Mouse (Mus musculus): ENCODE measurements around the gene Gabra4.
"Not testable (repeated sequence)": the region's sequence is repeated elsewhere in the genome, so short reads cannot be mapped to it uniquely, and the experiment has no call there.

Gabra4 gene

DNA sequence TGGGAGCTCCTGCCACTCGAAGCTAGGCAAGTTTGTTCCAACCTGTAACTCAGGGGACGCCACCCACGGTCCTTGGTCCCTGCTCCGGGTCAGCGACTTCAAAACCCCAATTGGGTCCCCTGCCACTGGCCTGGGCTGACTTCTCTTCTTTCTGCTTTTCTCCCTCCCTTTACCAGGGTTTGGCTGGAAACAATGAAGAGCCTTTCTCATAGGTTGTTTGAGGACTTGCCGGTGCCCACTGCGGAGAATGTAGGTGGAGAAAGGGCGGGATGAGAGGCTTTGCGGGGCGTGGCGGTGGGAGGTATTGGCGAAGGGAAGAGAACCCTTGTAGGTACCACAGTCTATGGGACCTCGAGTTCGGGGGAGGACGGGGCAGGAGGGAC lies at the start of gene Gabra4:
TSS of gene Gabra4 (minus strand) at position 194 of the 383 bp plus-strand sequence.
- peak; percentile 43 for DNase-seq

DNA sequence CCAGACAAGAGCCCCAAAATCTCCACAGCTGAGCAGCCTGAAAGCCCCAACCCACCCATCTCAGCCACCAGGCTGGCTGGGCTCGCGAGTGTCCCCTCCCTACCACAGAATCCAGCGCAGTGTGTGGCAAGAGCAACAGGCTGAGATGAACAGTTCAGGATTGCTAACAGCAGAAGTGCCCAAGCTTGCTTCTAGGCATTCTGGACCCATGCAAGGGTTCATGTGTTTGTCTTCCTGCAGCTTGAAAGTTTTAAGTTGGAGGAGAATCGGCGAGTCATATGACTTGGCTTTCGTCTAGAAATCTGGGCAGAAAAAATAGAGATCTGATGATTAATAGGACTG lies 43.1 kb upstream of the Gabra4 start:
- DNase-seq, result no peak

DNA sequence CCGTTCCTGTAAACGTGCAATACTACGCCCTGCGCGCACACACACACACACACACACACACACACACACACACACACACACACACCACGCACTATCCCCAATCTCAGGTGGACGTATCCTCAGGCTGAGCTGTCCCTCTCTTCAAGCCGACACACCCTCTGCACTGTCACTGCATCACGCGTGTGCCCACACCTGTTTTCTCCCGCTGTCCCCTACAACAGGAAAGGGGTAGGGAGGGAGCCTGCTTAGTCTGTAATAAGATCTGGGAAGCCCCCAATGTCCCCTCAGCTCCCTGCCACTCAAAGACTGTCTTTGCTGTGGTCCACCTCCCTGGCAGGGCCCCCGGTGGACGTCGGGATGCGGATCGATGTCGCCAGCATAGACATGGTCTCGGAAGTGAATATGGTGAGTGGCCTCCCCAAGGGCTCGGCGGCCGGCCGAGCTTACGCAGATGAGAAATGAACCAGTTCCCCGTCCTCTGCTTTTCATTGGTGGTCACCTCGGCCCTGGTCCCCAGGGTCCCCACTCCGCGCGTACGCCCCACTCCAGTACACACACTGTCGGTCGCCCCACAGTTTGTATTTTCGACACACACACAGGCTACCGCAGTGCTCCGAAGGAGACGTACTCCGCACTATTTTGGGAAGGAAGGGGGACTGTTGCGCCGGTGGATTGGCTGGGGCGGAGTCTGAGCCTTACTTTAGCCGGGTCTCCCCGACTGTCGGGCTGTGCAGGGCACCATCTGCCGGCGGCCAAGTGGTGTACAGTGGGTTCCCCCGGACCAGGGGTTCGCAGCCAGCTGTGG lies 42.6 kb upstream of the Gabra4 start:
- DNase-seq, result peak; percentile 52

DNA sequence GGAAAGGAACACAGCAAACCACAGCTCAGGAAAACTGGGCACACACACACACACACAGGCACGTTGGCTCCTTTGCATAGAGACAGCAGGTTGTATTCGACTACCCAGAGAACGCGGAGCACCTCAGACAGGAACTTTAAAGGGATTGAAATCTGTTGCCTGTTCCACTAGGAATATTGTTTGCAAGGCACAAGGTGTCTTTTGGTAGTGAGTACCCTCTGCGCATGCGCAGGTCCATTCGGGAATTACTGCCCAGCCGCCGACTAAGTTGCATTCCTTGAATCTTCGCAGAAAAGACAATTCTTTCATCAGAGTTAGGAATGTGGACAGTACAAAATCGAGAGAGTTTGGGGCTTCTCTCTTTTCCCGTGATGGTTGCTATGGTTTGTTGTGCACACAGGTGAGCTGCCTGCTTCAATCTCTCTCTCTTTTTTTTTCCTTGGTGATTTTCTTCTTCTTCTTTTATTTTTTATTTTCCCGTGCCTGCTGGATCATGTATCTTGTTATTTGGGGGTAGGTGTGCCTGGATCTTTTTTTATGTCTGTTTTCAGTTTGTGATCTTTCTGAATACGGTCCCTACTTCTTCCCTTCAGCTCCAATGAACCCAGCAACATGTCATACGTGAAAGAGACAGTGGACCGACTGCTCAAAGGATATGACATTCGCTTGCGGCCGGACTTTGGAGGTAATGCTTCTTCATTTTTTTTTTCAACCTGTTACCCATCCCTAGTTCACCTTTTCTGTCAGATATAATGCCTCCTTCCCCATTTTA lies 41.8 kb upstream of the Gabra4 start:
- DNase-seq, result peak; percentile 59

DNA sequence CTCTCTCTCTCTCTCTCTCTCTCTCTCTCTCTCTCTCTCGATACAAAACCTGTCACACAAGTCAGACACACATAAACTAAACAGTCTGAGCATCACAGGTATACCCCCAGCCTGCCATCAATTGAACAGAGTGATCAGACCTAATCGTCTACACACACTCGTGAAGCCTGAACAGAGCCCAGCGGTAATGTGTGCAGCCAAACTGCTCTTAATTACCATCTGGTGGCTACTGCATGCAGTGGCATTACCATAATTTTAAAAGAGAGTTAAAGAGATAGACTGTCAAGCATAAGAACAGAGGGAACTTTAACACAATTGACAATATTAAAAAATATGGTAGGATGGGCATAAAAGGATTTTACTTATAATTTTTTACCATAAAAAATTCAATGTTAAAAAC lies 7.5 kb upstream of the Gabra4 start:
- no peak for DNase-seq

DNA sequence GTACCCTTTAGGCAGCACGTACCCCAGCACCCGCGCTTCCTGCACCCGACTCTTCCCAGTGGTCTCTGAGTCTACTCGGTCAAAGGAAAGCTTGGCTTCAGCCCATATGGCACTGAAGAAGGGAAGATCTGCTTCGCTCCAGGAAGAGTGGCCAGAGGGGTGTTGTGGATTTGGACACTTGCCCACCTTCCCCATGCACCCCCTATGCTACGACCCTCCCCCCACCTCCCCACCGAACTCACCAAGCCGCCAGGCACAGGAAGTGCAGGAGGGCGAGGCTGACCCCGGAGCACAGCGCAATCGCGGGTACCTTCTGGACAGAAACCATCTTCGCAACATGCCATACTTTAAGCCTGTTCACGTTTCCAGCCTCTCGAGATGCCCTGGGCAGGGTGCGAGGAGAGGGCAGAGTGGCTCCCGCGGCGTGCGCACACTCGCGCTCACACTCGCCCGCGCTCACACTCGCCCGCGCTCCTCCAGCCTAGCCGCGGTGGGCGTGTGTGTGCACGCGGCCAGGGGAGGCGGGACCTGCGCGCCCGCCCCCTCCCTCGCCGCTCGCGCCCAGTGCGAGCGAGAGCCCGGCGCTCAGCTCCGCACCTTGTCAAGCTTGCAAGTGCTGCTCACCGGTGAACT lies 510 bp downstream of the Gabra4 start, which contains the start of gene Gabrb1:
TSS of gene Gabrb1 (plus strand) at position 632 of the 633 bp plus-strand sequence.
- peak; percentile 50 for DNase-seq

DNA sequence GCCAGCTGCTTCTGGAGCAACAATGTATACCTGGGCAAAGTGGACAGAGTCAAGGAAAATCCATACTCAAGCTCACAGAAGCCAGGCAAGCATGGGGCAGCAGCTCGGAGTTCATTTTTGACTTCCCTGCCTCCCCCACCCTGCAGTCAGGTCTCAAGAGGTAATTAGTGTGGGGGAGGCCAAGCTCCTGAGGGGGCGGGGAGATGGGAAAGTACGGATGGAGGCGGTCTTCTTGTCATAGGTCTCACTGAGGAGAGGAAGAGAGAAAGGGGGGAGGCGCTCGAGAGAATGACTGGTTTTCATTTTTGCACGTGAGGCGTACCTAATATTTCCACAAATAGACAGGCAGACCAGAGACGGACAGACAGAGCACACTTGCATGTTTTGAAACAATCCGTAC lies 1.3 kb downstream of the Gabra4 start:
- DNase-seq, result peak; percentile 35

DNA sequence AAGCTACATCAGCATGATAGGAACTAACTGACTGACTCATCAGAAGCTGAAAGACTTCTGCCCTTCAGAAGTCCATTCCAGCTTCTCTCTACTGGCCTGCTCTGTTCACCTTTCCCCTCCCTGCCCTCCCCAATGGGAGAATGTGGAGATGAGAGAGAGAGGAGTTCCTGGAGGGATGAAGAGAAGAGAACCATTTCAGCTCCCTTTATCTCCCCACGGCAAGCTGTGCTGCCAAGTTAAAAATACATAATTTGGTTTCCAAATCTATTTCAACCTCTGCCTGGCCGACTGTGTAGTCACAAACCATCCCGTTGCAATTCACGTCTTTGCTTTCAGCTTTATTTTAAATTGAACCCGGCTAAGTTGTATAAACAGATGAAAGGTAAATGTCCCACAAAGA lies 4.1 kb downstream of the Gabra4 start:
- no peak for DNase-seq

DNA sequence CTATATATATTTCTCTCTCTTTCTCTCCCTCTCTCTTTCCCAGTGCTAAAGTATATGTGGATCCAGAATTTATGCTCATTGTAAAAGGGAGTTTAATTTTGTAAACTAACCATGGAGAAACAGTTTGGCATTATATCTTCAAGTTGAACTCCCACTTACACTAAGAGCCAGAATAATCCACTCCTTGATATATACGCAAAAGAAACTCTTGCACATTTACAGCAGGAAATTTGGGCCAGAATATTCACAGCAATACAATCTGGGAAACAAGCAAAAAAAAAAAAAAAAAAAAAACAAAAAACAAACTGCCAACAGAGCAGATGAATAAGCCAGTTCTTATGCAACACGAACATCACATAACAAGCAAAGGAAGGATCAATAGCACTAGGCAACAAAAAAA lies 10.0 kb downstream of the Gabra4 start:
- no peak for DNase-seq

DNA sequence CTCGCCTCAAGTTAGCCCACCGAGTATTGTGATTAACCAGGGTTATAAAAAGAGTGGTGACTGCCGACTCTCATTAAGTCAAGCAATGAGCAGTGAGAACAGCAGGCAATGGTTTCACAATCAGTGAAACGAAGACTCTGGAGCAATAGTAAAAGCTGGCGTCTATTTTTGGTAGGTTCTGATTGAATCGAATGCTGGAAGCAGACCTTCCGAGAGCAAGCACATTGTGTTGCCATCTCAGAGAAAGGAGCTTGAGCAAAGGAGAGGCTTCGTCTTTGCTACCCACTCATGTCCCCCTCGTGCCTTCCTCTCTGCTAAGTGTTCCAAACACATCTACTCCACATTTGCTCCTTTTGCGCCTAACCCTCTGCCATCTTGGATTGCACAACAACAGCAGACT lies 18.3 kb downstream of the Gabra4 start:
- DNase-seq, result no peak

DNA sequence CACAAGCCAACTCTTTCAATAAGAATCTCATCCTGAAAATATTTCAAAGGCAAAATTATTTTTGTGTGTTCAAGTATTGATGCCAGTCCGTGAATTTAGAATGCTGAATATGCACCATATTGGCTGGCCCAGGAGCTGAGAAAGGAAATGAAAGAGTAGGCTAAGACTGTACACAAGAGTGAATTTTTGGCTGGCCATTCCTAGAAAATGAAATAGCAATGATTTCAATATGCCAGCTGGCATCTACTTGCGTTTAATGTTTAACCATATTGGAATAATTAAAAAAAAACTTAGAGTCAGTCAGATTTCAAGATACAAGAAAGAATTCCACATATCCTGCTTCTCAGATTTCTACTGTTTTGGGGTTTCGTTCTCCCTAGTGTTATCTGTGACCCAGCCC lies 30.3 kb downstream of the Gabra4 start:
- DNase-seq, result no peak

DNA sequence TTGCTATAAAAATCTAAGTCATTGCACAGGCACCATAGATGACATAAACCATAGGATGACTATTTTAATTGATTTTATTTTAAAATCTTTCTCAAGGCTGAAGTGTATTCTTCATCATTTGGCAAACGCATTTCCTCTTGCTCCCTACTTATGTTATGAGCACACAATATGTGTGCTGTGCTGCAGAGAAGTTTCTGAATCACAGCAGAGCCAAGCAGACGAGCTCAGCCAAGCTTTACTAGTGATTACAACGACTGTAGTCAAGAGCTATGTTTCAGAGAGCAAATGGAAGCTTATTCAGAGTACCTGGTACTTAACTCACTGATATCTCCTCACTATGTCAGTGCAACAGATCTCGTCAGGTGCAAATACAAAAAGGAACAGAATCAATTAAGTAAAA lies 41.4 kb downstream of the Gabra4 start:
- no peak for DNase-seq

DNA sequence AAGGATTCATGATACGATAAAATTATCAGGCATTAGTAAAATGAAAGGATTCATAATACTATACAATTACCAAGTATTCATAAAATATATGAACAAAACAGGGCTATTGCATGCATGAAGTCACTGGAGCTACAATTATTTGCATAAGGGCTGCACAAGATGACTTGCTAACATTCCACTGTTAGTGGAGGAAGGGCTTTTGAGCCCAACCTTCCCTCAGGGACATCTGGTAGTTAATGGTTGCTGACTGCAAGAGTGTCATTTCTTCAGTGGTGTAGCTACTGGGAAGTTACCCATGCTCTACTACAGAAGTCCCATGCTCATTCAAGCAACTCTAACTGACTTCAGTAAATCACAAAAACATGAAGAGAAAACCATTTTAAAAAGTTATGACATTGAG lies 43.8 kb downstream of the Gabra4 start:
- no peak for DNase-seq

DNA sequence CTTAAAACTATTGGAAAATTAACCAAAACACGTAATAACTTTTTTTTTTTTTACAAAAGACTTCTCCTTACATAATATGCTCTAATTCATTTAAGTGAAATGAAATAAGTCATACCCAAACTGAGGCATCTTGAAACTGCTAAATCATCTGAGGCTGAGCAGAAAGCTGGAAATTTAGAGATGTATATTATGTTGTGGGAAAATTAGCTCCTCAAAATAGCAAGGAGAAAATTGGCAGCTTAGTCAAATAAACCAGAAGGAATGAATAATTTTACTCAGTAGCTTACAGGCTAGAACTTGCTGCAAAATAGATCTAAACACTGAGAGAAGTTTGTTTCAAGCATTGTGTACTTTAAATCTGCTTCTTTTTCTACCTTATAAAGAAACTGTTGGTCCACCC lies 49.4 kb downstream of the Gabra4 start:
- DNase-seq, result no peak

DNA sequence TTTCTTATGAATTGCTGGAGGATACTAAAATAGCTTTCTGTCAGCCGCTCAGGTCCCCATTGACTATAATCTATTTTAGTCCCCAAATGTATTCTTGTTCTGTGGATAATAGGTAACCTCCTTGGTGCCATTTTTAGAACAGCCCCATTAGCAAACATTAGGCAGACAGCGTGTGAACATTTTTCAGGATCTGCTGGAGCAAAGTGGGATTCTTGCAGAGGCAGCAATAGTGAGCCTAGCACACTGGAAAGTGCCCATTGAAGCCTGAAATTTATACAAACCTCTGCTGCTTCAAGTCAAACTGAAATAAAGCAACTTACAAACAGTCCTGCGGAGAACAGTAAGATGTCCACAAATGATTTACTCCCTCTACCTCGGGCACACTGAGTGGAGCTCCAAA lies 51.2 kb downstream of the Gabra4 start:
- DNase-seq, result no peak

DNA sequence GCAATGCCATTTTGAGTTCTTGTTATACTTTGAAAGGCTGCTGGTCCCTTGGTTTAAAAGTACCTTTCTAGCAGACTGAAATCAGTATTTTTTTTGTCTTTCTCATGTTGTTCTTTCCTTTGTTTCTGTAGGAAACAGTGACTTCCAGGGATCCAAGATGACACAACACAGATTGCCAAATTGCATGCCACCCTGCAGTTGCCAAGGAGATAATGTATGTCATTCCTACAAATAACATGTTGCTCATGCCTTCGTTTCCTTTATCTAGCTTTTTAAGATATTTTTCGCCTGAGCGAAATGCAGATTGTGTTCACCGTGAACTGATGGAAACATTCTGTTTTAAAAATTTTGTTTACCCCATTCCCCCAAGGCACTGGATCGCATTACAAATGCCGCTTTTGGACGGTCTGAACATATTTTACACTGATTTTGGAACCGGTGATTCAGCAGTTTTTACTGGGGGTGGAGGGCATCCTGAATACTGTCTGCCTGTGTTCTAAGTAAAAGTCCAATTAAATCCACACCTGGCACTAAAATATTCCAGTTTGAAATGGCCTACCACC lies 53.9 kb downstream of the Gabra4 start:
- DNase-seq, result no peak

DNA sequence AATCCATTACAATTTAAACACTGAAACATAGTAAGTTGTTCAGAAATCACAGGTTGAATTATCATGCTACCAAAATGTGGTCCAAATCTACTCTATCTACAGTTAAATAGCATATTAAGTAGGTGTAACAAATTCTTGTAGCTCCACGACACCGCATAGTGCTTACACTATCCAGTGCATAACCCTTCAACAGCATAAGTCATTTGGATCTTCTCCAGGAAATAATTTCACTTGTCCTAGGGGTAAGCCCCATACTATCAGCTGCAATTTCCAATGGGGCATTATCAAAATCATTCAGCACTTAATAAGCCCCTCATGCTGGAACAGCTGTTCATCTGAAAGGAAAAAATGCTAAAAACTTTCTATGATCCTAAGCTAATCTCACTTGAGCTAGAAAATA lies 62.8 kb downstream of the Gabra4 start:
- no peak for DNase-seq

DNA sequence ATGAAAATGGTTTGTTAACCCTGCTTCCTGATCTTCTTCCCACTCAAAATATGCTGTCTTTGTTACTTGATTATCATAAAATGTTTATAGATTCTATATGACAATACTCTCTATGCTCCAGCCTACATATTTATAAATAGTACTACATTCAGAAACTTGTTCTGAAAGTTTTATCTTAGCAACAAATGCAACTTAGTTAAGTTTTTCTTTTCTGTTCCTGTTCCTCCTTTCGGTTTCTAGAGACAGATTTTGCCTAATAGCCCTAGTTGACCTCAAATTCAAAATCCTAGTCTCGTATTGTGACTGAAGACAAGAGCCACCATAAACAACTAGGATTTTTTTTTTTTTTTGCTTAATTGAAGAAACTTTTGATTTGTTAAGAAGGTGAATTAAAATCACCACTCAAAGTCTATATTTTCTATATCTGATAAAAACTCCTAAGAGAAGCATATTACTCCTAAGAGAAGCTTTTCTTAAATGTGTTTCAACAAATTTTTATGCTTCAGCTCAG lies 64.3 kb downstream of the Gabra4 start:
- DNase-seq, result no peak

DNA sequence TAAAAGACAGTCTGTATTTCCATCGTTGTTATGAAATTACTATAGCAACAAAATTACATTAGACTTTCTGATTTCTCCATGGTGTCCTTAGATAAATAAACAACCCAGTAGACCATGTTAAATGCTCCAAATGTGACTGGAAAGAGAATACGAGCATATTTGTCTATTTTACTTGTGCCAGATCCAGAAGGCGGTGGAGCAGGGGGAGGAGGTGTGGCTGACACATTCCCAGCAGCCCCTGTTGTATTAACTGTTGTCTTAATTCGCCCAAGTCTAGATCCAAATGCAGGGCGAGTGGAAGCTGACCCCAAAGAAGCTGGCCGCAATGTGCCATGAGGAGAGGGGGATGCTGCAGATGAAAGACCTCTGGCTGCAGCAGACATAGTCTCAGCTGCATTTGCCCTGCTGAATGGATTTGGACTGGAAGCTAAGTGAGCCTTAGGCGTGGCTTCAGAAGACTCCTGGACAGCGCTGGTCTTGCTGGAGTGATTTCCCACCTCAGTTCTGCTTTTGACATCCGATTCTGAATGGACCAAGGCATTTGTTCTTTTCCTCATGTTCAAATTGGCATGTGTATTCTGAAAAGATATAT lies 86.4 kb downstream of the Gabra4 start:
- DNase-seq, result no peak

DNA sequence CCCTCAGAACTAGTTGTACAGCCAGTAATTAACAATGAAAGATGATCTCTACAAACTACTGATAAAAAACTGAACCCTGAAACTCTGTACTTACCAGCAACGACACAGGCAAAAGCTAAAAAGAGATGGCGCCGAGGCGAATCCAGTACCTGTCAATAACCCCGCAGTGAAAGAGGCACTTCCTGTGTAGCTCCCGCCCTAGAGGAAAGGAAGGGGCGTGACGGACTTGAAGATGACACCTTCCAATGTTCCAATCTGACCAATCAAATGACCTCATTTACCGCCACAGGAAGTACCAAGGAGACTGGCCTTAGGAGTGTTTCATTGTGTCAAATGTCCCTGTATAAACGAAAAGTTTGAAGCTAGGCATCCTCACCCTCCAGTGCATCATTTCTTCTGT lies 110.0 kb downstream of the Gabra4 start, which contains the start of gene Cox7b2:
TSS of gene Cox7b2 (minus strand) at position 127 of the 400 bp plus-strand sequence.
- DNase-seq, result no peak

DNA sequence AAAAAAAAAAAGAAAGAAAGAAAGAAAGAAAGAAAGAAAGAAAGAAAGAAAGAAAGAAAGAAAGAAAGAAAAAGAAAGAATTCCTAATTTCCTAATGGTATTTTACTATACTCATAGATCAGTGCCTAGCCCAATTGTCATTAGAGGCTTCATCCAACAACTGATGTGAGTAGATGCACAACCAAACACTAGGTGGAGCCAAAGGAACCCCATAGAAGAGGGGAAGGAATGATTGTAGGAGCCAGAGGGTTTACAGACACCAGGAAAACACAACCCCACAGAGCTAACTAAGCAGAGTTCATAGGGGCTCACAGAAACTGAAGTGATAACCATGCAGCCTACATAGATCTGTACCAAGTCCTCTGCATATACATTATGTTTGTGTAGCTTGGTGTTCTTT lies 112.6 kb downstream of the Gabra4 start:
- no peak for DNase-seq

DNA sequence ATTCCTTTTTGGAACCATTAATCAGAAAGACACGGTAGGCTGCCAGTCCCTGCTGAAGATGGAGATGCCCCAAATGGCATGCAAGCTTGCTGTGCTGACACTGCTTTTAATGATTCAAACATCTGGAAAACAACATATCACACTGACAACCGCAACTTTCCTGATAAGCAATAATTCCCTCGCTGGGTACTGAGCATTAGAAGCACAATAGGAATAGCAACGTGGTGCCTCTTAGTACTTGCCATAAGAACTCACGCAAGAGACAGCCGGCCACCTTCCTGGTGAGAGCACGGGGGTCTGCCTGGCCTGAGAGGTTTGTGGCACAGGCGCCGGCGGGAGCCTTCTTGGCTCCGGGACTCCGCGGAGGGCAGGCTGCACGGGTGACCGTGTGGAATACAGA lies 132.6 kb downstream of the Gabra4 start:
- not testable (repeated sequence) for DNase-seq
